Mouse (Mus musculus): Measurements from ENCODE around the gene Itga9.

Itga9 gene

GRCm38 (mm10) chr9:118693256-118693655 lies 86.8 kb downstream of the Itga9 start:
- no peak for DNase-seq

DNA sequence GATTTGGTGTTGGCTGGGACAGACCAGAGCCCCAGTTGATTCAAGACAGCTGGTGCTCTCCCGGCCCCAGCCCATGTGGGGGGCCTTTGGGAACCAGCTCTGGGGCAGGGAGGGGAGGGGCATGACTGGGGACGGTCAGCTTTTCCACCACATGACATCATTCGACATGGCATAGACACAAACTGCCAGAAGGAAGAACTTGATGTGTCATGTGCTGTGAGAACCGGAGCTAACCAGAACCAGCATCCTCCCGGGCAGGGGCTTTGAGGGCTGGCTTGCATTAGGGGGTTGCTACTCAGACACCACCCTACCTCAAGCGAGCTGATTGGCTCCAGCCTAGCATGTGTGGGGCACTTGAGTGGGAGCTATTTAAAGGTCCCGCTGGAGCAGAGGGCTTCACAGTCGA lies 87.9 kb downstream of the Itga9 start:
- DNase-seq, result no peak

- DNase-seq, result no peak
Observed at GRCm38 (mm10) chr9:118698191-118698590, 91.7 kb downstream of the Itga9 start.

DNA sequence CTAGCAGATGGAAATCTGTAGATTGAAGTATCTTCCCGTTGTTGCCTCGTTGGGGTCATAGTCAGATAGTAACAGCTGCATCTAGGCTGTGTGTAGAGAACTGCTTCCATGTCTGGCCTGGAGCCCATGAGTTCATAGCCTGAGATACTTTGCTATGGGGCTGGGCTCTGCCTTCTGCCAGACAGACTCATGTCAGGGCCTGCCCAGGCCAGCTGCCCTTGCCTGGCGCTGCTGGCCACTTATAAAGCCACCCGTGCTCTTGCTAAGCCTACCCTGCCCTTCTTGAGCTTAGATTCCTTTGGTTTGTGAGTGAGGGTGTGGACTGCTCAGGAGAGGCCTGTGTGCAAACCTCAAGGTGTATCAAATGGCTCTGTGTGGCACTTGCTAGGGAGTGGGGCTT lies 93.2 kb downstream of the Itga9 start:
- DNase-seq, result no peak

GRCm38 (mm10) chr9:118700889-118701288 lies 94.4 kb downstream of the Itga9 start:
- no peak for DNase-seq

DNA sequence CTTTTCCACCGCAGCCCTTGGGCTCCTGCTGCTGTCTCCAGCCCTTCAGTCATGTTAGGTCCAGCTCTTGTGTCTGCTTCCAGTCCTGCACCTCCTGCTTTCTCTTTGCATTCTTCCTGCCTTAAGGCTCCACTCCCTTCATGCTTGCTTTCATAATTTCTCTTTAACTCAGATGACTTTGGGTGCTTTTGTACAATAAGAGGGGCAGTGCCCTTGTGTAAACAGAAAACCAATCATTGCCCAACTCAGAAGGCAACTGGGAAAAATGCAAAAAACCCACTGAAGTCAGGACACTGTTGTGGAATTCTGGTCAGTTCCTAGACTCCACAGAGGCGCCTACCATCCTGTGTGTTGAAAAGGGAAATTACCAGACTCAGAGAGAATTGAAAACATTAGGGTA lies 95.3 kb downstream of the Itga9 start:
- DNase-seq, result no peak

DNA sequence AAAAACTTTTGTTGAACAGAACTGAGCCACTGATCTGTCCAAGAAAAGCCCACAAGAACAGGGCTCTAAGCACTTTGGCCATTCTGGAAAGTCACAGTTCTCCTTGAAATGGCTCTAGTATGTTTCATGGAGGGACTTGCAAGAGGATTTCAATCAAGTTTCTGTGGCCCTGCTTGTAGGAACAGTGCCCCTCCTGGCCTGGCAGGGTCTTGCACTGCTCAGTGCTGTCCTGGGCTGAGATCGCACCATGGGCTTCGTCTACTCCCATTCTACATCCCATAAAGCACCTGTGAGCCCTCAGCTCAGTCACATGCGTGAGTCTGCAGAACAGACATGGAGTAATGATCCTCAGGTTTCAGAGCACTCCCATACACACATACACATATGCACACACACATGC lies 96.7 kb downstream of the Itga9 start:
- no peak for DNase-seq

DNA sequence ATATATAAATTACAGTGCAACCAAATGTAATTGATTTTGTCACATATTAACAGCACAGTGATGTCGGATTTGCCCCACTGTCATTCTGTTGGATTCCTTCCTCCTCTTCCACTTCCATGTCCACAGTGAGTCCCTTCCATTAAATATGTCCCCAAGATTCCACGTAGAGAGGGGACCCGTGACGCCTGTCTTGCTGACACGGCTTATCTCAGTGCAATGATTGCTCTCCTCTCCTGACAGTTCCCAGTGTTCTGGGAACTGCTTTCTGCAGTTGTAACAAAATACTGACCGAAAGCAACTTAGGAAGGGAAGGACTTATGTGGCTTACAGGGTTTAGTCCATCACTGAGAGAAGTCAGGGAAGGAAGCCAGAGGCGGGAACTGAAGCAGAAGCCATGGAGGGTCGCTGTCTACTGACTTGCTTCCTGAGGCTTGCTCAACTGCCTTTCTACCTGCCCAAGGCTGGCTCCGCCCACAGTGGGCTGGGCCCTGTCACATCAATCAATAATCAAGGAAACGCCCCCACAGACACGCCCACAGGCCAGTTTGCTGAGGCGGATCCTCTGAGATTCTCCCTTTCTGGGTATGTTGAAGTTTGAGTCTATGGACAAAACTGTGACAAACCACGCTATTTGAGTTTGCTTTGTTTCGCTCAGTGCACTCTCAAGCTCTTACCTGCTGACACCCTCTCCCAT lies 99.0 kb downstream of the Itga9 start:
- peak; percentile 43 to 55 for DNase-seq

DNA sequence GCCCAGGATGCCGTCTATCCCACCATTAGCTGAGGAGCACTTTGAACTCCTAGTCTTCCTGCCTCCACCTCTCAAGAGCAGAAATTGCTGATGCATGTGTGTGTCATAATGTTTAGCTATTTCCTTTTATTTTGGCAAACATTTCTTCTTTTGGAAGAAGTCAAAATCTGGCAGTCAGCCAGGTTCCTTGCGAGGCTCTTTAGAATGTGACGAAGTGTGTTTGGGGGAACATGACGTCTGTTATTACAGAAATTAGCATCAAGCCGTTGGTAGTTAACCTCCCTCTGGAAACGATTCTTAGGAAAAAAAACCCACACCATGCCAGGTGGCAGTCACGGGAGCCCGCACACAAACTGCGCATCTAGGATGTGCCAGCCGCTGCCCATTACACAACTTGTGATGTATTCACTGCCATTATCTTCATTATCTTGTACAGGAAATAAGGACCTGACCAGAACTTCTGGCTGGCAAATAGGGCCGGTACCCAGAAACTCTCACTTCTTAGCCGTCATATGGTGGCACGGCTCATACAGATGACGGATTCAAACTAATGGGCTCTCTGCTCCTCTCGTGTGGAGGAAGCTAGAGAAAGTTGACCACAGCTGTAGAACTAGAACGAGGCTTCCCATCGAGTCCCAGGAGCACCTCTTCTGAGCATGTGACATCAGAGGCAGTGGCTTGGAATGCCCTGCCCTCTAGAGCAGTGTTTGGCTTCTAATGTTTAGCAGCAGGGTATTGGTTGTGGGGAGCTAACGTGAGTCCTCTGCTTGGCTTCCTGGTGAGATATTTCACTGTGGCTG lies 99.9 kb downstream of the Itga9 start:
- DNase-seq, result peak in 1 of 2 experiments; percentile 58

GRCm38 (mm10) chr9:118710625-118711024 lies 104.1 kb downstream of the Itga9 start:
- peak; percentile 52 to 56 for DNase-seq

DNA sequence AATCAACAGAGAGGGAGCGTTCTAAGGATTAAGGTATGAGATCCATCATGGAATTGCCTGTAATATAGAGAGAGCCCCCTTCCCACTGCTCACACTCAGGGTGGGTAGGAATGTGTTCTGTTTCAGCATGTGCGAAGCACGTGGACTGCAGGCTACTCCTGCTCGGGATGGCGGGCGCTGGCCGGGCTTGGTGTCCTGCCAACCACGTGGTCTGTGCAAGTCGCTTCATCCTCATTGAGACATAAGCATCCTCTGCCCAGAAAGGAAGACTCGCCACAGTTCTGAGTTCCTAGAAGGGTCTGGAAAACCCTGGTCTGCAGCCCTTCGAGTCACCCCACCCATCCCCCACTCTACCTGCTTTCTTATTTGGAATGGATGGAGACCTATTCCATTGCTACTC lies 105.3 kb downstream of the Itga9 start:
- peak in 1 of 2 experiments; percentile 13 for DNase-seq

GRCm38 (mm10) chr9:118713515-118713914 lies 107.0 kb downstream of the Itga9 start:
- no peak for DNase-seq

- no peak for DNase-seq
Observed at GRCm38 (mm10) chr9:118714536-118714935, 108.0 kb downstream of the Itga9 start.

DNA sequence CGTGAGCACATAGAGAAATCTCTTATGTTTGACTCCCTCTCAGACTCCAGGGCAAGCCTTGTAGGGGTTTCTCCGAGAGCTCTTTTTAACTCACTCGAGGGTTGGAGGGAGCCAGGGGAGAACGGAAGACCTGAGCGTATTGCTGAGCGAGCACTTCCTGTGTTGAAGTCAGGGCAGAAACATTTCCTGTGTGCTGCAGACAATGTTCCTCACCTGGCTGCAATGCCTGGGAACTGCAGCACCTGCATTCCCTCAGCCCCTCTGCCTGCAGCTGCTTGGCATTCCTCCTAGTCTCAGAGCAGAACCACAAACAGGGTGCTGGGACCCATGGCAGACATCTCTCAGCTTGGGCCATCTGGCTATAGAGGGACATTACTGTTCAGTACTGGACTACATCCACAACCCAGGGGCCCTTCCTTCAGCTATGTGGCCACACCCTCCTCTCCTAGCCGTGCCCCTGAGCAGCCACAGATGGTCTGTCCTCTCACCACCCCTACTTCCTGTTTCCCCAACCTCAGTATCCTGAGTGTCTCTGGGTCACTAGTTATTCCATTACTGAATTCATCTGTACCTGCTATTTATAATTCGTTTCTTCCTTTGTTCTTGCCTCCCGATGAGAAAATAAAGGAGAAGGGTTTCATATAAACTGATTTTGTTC lies 109.6 kb downstream of the Itga9 start:
- DNase-seq, result no peak

GRCm38 (mm10) chr9:118717436-118717835 lies 110.9 kb downstream of the Itga9 start:
- DNase-seq, result no peak

GRCm38 (mm10) chr9:118718511-118718910 lies 112.0 kb downstream of the Itga9 start:
- DNase-seq, result no peak

DNA sequence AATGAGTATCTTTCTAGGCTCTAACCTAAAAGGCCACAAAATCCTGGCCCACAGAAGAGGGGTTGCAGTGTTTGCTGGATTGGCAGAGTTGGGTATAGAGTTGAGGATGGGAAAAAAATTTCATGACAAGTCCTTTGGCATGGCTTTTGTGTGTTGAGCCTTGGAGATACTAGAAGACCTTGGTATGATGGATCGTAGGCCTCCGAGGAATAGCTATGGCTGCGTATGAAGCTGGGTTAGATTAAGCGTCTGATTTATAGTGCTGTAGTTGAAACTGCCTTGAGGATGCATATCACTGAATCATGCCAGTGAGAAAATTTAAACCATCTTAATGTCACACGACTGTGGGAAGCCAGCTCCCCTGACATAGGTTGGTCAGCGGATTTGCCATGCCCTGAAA lies 114.6 kb downstream of the Itga9 start:
- no peak for DNase-seq

GRCm38 (mm10) chr9:118722789-118723325 lies 116.4 kb downstream of the Itga9 start:
- DNase-seq, result no peak

DNA sequence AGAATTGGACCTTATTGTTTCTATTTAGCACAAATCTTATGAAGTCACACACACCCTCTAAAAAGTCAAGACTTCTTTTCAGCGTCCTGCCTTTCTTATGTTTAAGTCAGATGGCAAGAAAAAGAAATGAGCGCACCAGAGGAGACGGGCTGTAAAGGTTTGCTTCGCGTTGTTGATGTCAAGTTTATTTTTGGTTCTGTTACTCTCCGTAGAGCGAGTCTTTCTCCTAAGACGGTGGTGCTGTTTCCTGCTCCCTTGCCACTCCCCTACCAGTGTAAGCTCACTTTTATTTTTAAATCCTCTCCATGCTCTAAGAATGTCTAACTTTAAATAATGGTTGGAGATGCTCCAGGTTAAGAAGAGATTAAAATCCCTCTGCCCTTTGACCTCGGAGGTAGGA lies 118.6 kb downstream of the Itga9 start:
- DNase-seq, result no peak

DNA sequence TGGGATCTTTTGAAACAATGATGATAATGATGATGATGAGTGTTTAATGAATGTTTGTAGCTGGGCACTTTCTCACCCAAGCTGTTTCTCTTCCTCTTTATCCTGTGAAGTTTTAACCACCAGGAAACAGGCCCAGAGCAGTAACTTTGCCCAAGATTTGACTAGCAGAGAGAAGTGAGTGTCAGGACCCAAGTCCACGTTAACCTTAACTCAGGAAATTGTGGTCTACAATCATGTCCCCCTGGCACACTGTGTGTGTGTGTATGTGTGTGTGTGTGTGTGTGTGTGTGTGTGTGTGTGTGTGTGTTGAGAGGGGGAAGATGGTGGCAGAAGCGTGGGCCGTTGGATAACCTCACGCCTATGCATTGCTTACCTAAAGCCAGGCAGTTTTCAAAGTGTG lies 120.1 kb downstream of the Itga9 start:
- no peak for DNase-seq

GRCm38 (mm10) chr9:118728296-118728695 lies 121.8 kb downstream of the Itga9 start:
- DNase-seq, result peak in 1 of 2 experiments; percentile 27

DNA sequence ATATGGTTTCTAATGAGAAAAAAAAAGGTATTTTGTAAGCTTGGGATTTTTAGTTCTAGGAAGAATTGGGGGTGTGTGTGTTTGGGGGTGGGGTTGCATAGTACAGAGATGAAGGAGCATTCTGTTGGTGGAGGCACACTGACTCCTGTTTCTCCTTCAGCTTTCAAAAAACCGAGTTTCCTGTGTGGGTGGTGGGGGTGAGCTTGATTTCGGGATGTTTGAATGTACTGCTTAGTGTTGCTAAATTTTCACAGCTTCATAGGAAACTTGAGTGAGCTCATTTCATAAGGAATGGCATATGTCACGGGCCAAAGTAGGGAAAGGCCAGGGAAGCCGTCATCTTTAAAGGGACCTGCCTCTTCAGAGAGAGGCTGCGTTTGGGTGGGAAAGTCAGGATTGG lies 122.5 kb downstream of the Itga9 start:
- DNase-seq, result peak in 1 of 2 experiments; percentile 24

DNA sequence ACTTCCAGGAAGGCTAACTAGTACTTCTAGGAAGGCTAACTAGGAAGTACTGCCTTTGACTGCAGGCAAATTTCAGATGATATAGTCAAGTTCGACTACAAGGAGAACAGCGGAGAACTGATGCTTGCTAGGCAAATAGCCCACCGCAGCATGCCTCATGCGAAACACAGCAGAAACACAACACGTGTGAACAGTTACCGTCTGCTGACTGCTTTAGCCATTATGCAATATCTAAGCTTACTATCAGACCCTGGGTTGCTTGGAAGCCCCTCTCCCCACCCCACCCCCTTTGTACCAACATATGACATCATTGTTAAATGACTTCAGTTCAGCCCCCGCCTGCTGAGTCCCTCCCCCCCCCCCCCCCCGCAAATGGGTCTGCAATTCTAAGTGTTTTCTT lies 123.7 kb downstream of the Itga9 start:
- DNase-seq, result no peak

Measured in kidney, postnatal 25 days (tissue).